Mouse (Mus musculus) kidney, embryonic 16.5 days (tissue): ENCODE results near the gene Tnr. TPM values are rescaled to one million over a fixed set of nuclear protein-coding genes. Genes with fewer than 3 reads are reported as not detected.

ENCODE experiments used
- ATAC-seq: fragments of 200-750 bp; cut with Nextera tagmentation; 2 replicates; pipeline ENCODE4 v1.8.0; 2017; ENCODE audit warnings: moderate TSS enrichment; ENCODE audit not compliant: low FRiP score, low TSS enrichment
- H3K27ac ChIP-seq: fragments of 300-500 bp; sonication (generic); 2 replicates; pipeline ENCODE4 v1.5.1; 2014; ENCODE audit warnings: low read length
- H3K27me3 ChIP-seq: fragments of 300-500 bp; sonication (generic); 2 replicates; pipeline ENCODE4 v1.6.1; 2014; ENCODE audit warnings: low read length, control low read depth, mixed read lengths; ENCODE audit not compliant: insufficient read depth
- H3K36me3 ChIP-seq: fragments of 300-500 bp; sonication (generic); 2 replicates; pipeline ENCODE4 v1.6.1; 2014; ENCODE audit warnings: low read length, control low read depth, mixed read lengths; ENCODE audit not compliant: insufficient read depth
- H3K4me1 ChIP-seq: fragments of 300-500 bp; sonication (generic); 2 replicates; pipeline ENCODE4 v1.6.1; 2014; ENCODE audit warnings: low read length, control low read depth, mixed read lengths; ENCODE audit not compliant: insufficient read depth
- H3K4me2 ChIP-seq: fragments of 300-500 bp; sonication (generic); replicated peaks from 2 replicates; pipeline ENCODE4 v1.6.1; 2014; ENCODE audit warnings: low read depth, low read length
- H3K4me3 ChIP-seq: fragments of 300-500 bp; sonication (generic); 2 replicates; pipeline ENCODE4 v1.5.1; 2014; ENCODE audit warnings: mild to moderate bottlenecking, low read length
- H3K9ac ChIP-seq: fragments of 300-500 bp; sonication (generic); replicated peaks from 2 replicates; pipeline ENCODE4 v1.6.1; 2014; ENCODE audit warnings: low read length
- H3K9me3 ChIP-seq: fragments of 300-500 bp; sonication (generic); 2 replicates; pipeline ENCODE4 v1.6.1; 2016; ENCODE audit warnings: low read length, control low read depth
- WGBS: fragments of 180-500 bp; shearing (Covaris S2); extraction: QIAGEN DNeasy Blood & Tissue Kit; methylation state at CpG from one replicate; pipeline ENCODE4 v1.1.7; 2014; 5-methylcytosine and 5-hydroxymethylcytosine counted together
- polyA plus RNA-seq: library from polyadenylated mRNA; unstranded; fragments of >200 nt; fragmentation: Nextera tagmentation; extraction: Ambion mirVana; gene quantifications from 2 replicates; pipeline ENCODE4 v1.2.1, GENCODE M21; 2015

Tnr gene
- polyA plus RNA-seq, 1 experiment from 2014 or later: not detected

- H3K27me3 ChIP-seq: no peaks in the 10 kb centered on the region
- no peak overlapping the region for H3K4me3 ChIP-seq
- no peaks in the 10 kb centered on the region for H3K9me3 ChIP-seq
- ATAC-seq: no peak
- H3K36me3 ChIP-seq: no peaks in the 10 kb centered on the region
- 0 out of 2 replicates have a peak, but pooled peaks cover 5% of the 10 kb centered on the region for H3K4me1 ChIP-seq
- no peak overlapping the region for H3K4me2 ChIP-seq
- H3K9ac ChIP-seq: no peak overlapping the region
- H3K27ac ChIP-seq: no peak overlapping the region
- 50% methylated on average over 10 of the region's 10 CpGs for WGBS
Measured at GRCm38 (mm10) chr1:159678221-159678935, 154.8 kb downstream of the Tnr start.

GRCm38 (mm10) chr1:159681252-159681651 lies 157.7 kb downstream of the Tnr start:
- Histone ChIP-seq H3K4me1 (peaks cover 9% of the 10 kb centered on the region; the same call in 1 of the 2 replicates), H3K9ac (no peak overlapping the region), H3K4me2 (no peak overlapping the region), H3K27me3 (no peaks in the 10 kb centered on the region), H3K36me3 (no peaks in the 10 kb centered on the region), H3K27ac (no peak overlapping the region), H3K9me3 (no peaks in the 10 kb centered on the region), H3K4me3 (no peak overlapping the region)
- 93% methylated on average over 2 of the region's 2 CpGs for WGBS
- no peak for ATAC-seq

DNA sequence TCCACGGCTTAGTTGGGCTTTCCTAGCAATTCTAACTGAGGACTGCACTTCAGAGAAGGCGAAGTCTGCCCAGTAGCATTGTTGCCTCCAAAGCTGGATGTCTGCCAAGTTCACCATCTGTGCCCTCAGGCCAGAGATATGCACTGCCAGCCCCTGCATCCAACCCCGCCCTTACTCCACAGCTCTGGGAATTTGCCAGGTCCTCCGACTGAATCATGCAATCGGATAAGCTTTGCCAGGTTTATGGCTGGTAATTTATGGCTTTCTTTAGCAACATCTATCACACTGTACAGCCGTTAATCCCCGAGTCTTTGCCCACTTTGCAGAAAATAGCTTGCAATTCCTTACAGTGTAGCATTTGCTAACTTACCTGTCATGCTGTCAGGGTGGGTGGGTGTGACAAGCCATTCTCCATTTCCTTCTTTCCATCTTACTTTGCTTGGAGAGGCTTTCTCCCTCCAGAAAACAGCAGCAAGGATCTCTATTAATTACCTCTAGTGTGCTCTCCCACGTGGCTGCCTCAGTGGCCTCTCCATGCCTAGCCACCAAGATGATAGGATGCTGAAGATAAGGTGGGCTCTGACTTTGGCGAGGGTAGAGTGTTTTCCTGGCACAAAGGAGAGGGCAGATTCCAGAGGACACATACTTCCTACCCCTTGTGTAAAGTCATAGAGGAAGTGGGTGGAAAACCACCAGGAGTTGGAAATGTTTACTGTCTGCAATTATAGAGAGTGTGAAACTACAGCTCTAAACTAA lies 163.1 kb downstream of the Tnr start:
- peak; percentile 84 for ATAC-seq
- H3K36me3 ChIP-seq: no peaks in the 10 kb centered on the region
- H3K4me2 ChIP-seq: no peak overlapping the region
- peaks cover 17% of the 10 kb centered on the region; the same call in 1 of the 2 replicates for H3K4me1 ChIP-seq
- no peak overlapping the region for H3K27ac ChIP-seq
- 15% methylated on average over 9 of the region's 9 CpGs for WGBS
- H3K27me3 ChIP-seq: 0 out of 2 replicates have a peak, but pooled peaks cover 3% of the 10 kb centered on the region
- no peaks in the 10 kb centered on the region for H3K9me3 ChIP-seq
- H3K9ac ChIP-seq: no peak overlapping the region
- no peak overlapping the region for H3K4me3 ChIP-seq

GRCm38 (mm10) chr1:159696717-159697116 lies 173.1 kb downstream of the Tnr start:
- Histone ChIP-seq H3K27me3 (no peaks in the 10 kb centered on the region), H3K9me3 (no peaks in the 10 kb centered on the region), H3K9ac (no peak overlapping the region), H3K27ac (no peak overlapping the region), H3K36me3 (no peaks in the 10 kb centered on the region), H3K4me2 (no peak overlapping the region), H3K4me3 (no peak overlapping the region), H3K4me1 (no peaks in the 10 kb centered on the region)
- WGBS: 54% methylated on average over 4 of the region's 4 CpGs
- no peak for ATAC-seq

DNA sequence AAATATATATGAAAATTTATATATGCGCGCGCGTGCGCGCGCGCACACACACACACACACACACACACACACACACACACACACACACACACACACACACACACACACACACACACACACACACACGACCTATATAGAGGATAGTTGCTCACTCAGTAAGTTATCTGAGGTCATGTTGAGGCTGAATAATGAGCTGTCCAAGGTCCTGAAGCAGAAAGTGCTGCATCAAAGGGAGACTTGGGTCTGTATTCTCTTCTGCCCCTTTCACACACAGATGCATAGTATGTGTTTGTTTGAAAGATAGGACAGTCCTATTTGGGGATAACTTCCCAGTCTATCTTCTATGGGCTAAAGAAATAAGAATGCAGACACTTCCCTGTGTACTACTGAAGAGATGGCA lies 178.5 kb downstream of the Tnr start:
- no peak overlapping the region for H3K27ac ChIP-seq
- no peak overlapping the region for H3K9ac ChIP-seq
- H3K36me3 ChIP-seq: no peaks in the 10 kb centered on the region
- no peaks in the 10 kb centered on the region for H3K4me1 ChIP-seq
- no peak for ATAC-seq
- no peak overlapping the region for H3K4me2 ChIP-seq
- no peak overlapping the region for H3K4me3 ChIP-seq
- WGBS: 86% methylated on average over 9 of the region's 9 CpGs
- H3K9me3 ChIP-seq: no peaks in the 10 kb centered on the region
- H3K27me3 ChIP-seq: no peaks in the 10 kb centered on the region

DNA sequence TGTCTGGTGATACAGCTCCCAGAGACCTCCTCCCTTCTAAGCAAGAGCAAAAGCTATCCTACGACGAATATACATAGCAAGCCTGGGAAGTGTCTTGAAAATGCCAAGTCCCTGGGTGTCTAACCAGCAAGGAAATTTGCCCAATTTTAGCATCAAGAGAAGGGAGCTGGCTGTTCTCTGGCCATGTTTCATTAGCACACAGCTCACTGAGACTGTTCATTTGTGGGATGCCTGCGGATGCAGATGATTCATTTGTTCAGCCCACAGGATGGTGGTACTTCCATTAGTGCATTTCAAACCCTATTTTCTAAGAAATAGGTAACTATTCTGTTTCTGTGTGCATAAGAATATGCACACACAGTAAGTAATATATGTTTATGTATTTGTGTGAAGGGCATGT lies 181.4 kb downstream of the Tnr start:
- Histone ChIP-seq H3K4me2 (no peak overlapping the region), H3K4me1 (no peaks in the 10 kb centered on the region), H3K27me3 (no peaks in the 10 kb centered on the region), H3K9ac (no peak overlapping the region), H3K27ac (no peak overlapping the region), H3K4me3 (no peak overlapping the region), H3K9me3 (no peaks in the 10 kb centered on the region), H3K36me3 (no peaks in the 10 kb centered on the region)
- no peak for ATAC-seq
- 91% methylated on average over 3 of the region's 3 CpGs for WGBS

DNA sequence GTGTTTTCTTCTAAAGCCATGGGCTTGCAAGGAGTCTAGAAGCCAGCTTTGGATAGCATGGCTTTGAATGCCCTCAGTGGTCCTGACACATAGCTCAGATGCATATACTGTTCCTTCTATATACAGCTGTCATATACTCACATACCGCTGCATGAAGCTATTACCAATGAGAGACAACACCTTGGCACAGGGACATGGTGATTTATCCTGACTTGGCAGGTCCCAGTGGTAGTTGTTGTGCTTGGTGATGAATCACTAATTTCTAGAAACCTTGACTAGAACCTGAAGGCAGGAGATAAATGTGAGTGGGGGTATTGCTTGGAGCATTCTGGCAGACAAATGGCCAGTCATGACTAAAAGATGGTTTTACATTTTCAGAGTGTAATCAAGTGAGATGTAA lies 192.7 kb downstream of the Tnr start:
- Histone ChIP-seq H3K4me1 (no peaks in the 10 kb centered on the region), H3K27ac (no peak overlapping the region), H3K27me3 (no peaks in the 10 kb centered on the region), H3K36me3 (no peaks in the 10 kb centered on the region), H3K4me3 (no peak overlapping the region), H3K9ac (no peak overlapping the region), H3K9me3 (no peaks in the 10 kb centered on the region), H3K4me2 (no peak overlapping the region)
- WGBS: 79% methylated on average over 1 of the region's 1 CpGs
- ATAC-seq: no peak

GRCm38 (mm10) chr1:159717016-159717415 lies 193.4 kb downstream of the Tnr start:
- WGBS: 50% methylated on average over 9 of the region's 9 CpGs
- no peaks in the 10 kb centered on the region for H3K4me1 ChIP-seq
- no peak overlapping the region for H3K9ac ChIP-seq
- ATAC-seq: peak; percentile 49; the same call in 1 of the 2 replicates
- H3K27me3 ChIP-seq: no peaks in the 10 kb centered on the region
- no peak overlapping the region for H3K27ac ChIP-seq
- no peaks in the 10 kb centered on the region for H3K36me3 ChIP-seq
- no peak overlapping the region for H3K4me3 ChIP-seq
- H3K9me3 ChIP-seq: no peaks in the 10 kb centered on the region
- H3K4me2 ChIP-seq: no peak overlapping the region

GRCm38 (mm10) chr1:159723733-159724132 lies 200.2 kb downstream of the Tnr start:
- Histone ChIP-seq H3K9ac (no peak overlapping the region), H3K4me3 (no peak overlapping the region), H3K4me2 (no peak overlapping the region), H3K27me3 (no peaks in the 10 kb centered on the region), H3K9me3 (no peaks in the 10 kb centered on the region), H3K27ac (no peak overlapping the region), H3K4me1 (no peaks in the 10 kb centered on the region), H3K36me3 (no peaks in the 10 kb centered on the region)
- WGBS: 84% methylated on average over 5 of the region's 5 CpGs
- no peak for ATAC-seq

GRCm38 (mm10) chr1:159729270-159729669 lies 205.7 kb downstream of the Tnr start:
- no peak overlapping the region for H3K4me2 ChIP-seq
- H3K27me3 ChIP-seq: no peaks in the 10 kb centered on the region
- WGBS: 86% methylated on average over 6 of the region's 6 CpGs
- H3K27ac ChIP-seq: no peak overlapping the region
- no peak for ATAC-seq
- H3K9ac ChIP-seq: no peak overlapping the region
- H3K9me3 ChIP-seq: no peaks in the 10 kb centered on the region
- H3K36me3 ChIP-seq: no peaks in the 10 kb centered on the region
- H3K4me1 ChIP-seq: no peaks in the 10 kb centered on the region
- no peak overlapping the region for H3K4me3 ChIP-seq
